Mouse (Mus musculus) kidney, embryonic 15.5 days (tissue): Measurements from ENCODE around the gene Bfsp2. TPM values are rescaled to one million over a fixed set of nuclear protein-coding genes. Genes with fewer than 3 reads are reported as not detected.

Source experiments
- ATAC-seq: fragments of 200-750 bp; cut with Nextera tagmentation; replicated peaks from 2 replicates; pipeline ENCODE4 v1.8.0; 2017; ENCODE audit warnings: moderate TSS enrichment; ENCODE audit not compliant: low FRiP score
- H3K27ac ChIP-seq: fragments of 300-500 bp; sonication (generic); 2 replicates; pipeline ENCODE4 v1.5.1; 2015; ENCODE audit warnings: mild to moderate bottlenecking, inconsistent platforms
- H3K27me3 ChIP-seq: fragments of 300-500 bp; sonication (generic); 2 replicates; pipeline ENCODE4 v1.6.1; 2015; ENCODE audit warnings: inconsistent platforms
- H3K36me3 ChIP-seq: fragments of 300-500 bp; sonication (generic); 2 replicates; pipeline ENCODE4 v1.6.1; 2015; ENCODE audit warnings: inconsistent platforms
- H3K4me1 ChIP-seq: fragments of 300-500 bp; sonication (generic); 2 replicates; pipeline ENCODE4 v1.6.1; 2015; ENCODE audit warnings: inconsistent platforms
- H3K4me2 ChIP-seq: fragments of 300-500 bp; sonication (generic); 2 replicates; pipeline ENCODE4 v1.6.1; 2015; ENCODE audit warnings: moderate library complexity, mild to moderate bottlenecking, inconsistent platforms
- H3K4me3 ChIP-seq: fragments of 300-500 bp; sonication (generic); replicated peaks from 2 replicates; pipeline ENCODE4 v1.5.1; 2015; ENCODE audit warnings: mild to moderate bottlenecking, inconsistent platforms
- H3K9ac ChIP-seq: fragments of 300-500 bp; sonication (generic); 2 replicates; pipeline ENCODE4 v1.6.1; 2015; ENCODE audit warnings: mild to moderate bottlenecking, inconsistent platforms
- H3K9me3 ChIP-seq: fragments of 300-500 bp; sonication (generic); replicated peaks from 2 replicates; pipeline ENCODE4 v1.6.1; 2016; ENCODE audit warnings: inconsistent platforms
- WGBS: fragments of 180-500 bp; shearing (Covaris S2); methylation state at CpG from one replicate; pipeline ENCODE4 v1.1.7; 2015; ENCODE audit warnings: mixed read lengths; 5-methylcytosine and 5-hydroxymethylcytosine counted together
- polyA plus RNA-seq: library from polyadenylated mRNA; unstranded; fragments of >200 nt; fragmentation: Nextera tagmentation; extraction: Ambion mirVana; gene quantifications from 2 replicates; pipeline ENCODE4 v1.2.1, GENCODE M21; 2015

Bfsp2 gene
- polyA plus RNA-seq, 1 experiment from 2014 or later = 0.27 TPM

GRCm38 (mm10) chr9:103444656-103445055 is 35.6 kb downstream of the Bfsp2 start:
- ATAC-seq = no peak
- H3K4me2 ChIP-seq = no peak overlapping the region
- no peak overlapping the region for H3K27ac ChIP-seq
- H3K27me3 ChIP-seq = no peaks in the 10 kb centered on the region
- WGBS = 91% methylated on average over 5 of the region's 5 CpGs
- 0 out of 2 replicates have a peak, but pooled peaks cover 3% of the 10 kb centered on the region for H3K9me3 ChIP-seq
- H3K4me3 ChIP-seq = no peak overlapping the region
- no peak overlapping the region for H3K9ac ChIP-seq
- H3K4me1 ChIP-seq = peaks cover 23% of the 10 kb centered on the region
- no peaks in the 10 kb centered on the region for H3K36me3 ChIP-seq

- Histone ChIP-seq H3K9me3 (0 out of 2 replicates have a peak, but pooled peaks cover 3% of the 10 kb centered on the region), H3K9ac (no peak overlapping the region), H3K27ac (peak overlapping the region; percentile 41), H3K4me3 (0 out of 2 replicates have a peak overlapping the region, but pooled peaks have one; percentile 1), H3K4me1 (peaks cover 17% of the 10 kb centered on the region), H3K27me3 (no peaks in the 10 kb centered on the region), H3K36me3 (no peaks in the 10 kb centered on the region), H3K4me2 (peak overlapping the region; percentile 44)
- 27% methylated on average over 7 of the region's 7 CpGs for whole genome bisulfite sequencing
- ATAC-seq = no peak
Observed at GRCm38 (mm10) chr9:103443824-103444185, 36.4 kb downstream of the Bfsp2 start.

- Histone ChIP-seq H3K4me2 (peak overlapping the region; percentile 44), H3K27me3 (no peaks in the 10 kb centered on the region), H3K27ac (peak overlapping the region; percentile 41), H3K4me1 (peaks cover 17% of the 10 kb centered on the region), H3K9me3 (0 out of 2 replicates have a peak, but pooled peaks cover 3% of the 10 kb centered on the region), H3K9ac (no peak overlapping the region), H3K36me3 (no peaks in the 10 kb centered on the region), H3K4me3 (0 out of 2 replicates have a peak overlapping the region, but pooled peaks have one; percentile 1)
- WGBS = 11% methylated on average over 13 of the region's 13 CpGs
- ATAC-seq = peak; percentile 54; the same call in 1 of the 2 replicates
Observed at GRCm38 (mm10) chr9:103443121-103443823, 36.9 kb downstream of the Bfsp2 start.

GRCm38 (mm10) chr9:103440597-103440996 is 39.6 kb downstream of the Bfsp2 start:
- Histone ChIP-seq H3K9ac (no peak overlapping the region), H3K9me3 (0 out of 2 replicates have a peak, but pooled peaks cover 3% of the 10 kb centered on the region), H3K27ac (no peak overlapping the region), H3K4me1 (peaks cover 17% of the 10 kb centered on the region), H3K27me3 (no peaks in the 10 kb centered on the region), H3K36me3 (no peaks in the 10 kb centered on the region), H3K4me3 (no peak overlapping the region), H3K4me2 (no peak overlapping the region)
- 33% methylated on average over 3 of the region's 3 CpGs for WGBS
- no peak for ATAC-seq

GRCm38 (mm10) chr9:103437104-103437503 is 43.1 kb downstream of the Bfsp2 start:
- H3K36me3 ChIP-seq = no peaks in the 10 kb centered on the region

GRCm38 (mm10) chr9:103434116-103434515 is 46.1 kb downstream of the Bfsp2 start:
- WGBS = 48% methylated on average over 4 of the region's 4 CpGs
- Histone ChIP-seq H3K4me2 (no peak overlapping the region), H3K27me3 (no peaks in the 10 kb centered on the region), H3K4me3 (no peak overlapping the region), H3K9me3 (no peaks in the 10 kb centered on the region), H3K9ac (no peak overlapping the region), H3K4me1 (peaks cover 18% of the 10 kb centered on the region), H3K36me3 (no peaks in the 10 kb centered on the region), H3K27ac (no peak overlapping the region)
- no peak for ATAC-seq

More at GRCm38 (mm10) chr9:103437104-103437503, 43.1 kb downstream of the Bfsp2 start:
- Histone ChIP-seq H3K9me3 (no peaks in the 10 kb centered on the region), H3K9ac (no peak overlapping the region), H3K27me3 (no peaks in the 10 kb centered on the region), H3K4me2 (no peak overlapping the region), H3K4me1 (peaks cover 20% of the 10 kb centered on the region), H3K27ac (no peak overlapping the region), H3K4me3 (no peak overlapping the region)
- ATAC-seq = no peak
- 43% methylated on average over 5 of the region's 5 CpGs for WGBS

- Histone ChIP-seq H3K27me3 (no peaks in the 10 kb centered on the region), H3K4me2 (no peak overlapping the region), H3K4me3 (no peak overlapping the region), H3K9ac (no peak overlapping the region), H3K4me1 (peaks cover 18% of the 10 kb centered on the region), H3K27ac (no peak overlapping the region), H3K36me3 (no peaks in the 10 kb centered on the region), H3K9me3 (no peaks in the 10 kb centered on the region)
- WGBS = 20% methylated on average over 13 of the region's 13 CpGs
- 0 out of 2 replicates have a peak, but pooled peaks have one; percentile 26 for ATAC-seq
Observed at GRCm38 (mm10) chr9:103432122-103432778, 48.0 kb downstream of the Bfsp2 start.

- no peak overlapping the region for H3K27ac ChIP-seq
- H3K9me3 ChIP-seq = no peaks in the 10 kb centered on the region
- WGBS = 87% methylated on average over 1 of the region's 1 CpGs
- no peak overlapping the region for H3K4me2 ChIP-seq
- no peaks in the 10 kb centered on the region for H3K36me3 ChIP-seq
- H3K27me3 ChIP-seq = no peaks in the 10 kb centered on the region
- peaks cover 18% of the 10 kb centered on the region for H3K4me1 ChIP-seq
- no peak overlapping the region for H3K4me3 ChIP-seq
- H3K9ac ChIP-seq = no peak overlapping the region
- no peak for ATAC-seq
Observed at GRCm38 (mm10) chr9:103431718-103432117, 48.5 kb downstream of the Bfsp2 start.

GRCm38 (mm10) chr9:103430431-103431220 is 49.6 kb downstream of the Bfsp2 start:
- no peak overlapping the region for H3K4me3 ChIP-seq
- 74% methylated on average over 13 of the region's 13 CpGs for WGBS
- H3K27me3 ChIP-seq = no peaks in the 10 kb centered on the region
- H3K9ac ChIP-seq = no peak overlapping the region
- H3K9me3 ChIP-seq = no peaks in the 10 kb centered on the region
- no peak overlapping the region for H3K4me2 ChIP-seq
- no peaks in the 10 kb centered on the region for H3K36me3 ChIP-seq
- H3K27ac ChIP-seq = no peak overlapping the region
- peaks cover 18% of the 10 kb centered on the region for H3K4me1 ChIP-seq
- ATAC-seq = no peak

- H3K4me1 ChIP-seq = no peaks in the 10 kb centered on the region
- H3K9me3 ChIP-seq = no peaks in the 10 kb centered on the region
- ATAC-seq = no peak
- H3K36me3 ChIP-seq = no peaks in the 10 kb centered on the region
- no peak overlapping the region for H3K9ac ChIP-seq
- no peak overlapping the region for H3K27ac ChIP-seq
- no peak overlapping the region for H3K4me2 ChIP-seq
- H3K4me3 ChIP-seq = no peak overlapping the region
- H3K27me3 ChIP-seq = no peaks in the 10 kb centered on the region
- WGBS = 84% methylated on average over 11 of the region's 11 CpGs
Observed at GRCm38 (mm10) chr9:103426425-103426824, 53.8 kb downstream of the Bfsp2 start.

GRCm38 (mm10) chr9:103424869-103425268 is 55.4 kb downstream of the Bfsp2 start:
- ATAC-seq = no peak
- Histone ChIP-seq H3K4me2 (no peak overlapping the region), H3K36me3 (no peaks in the 10 kb centered on the region), H3K27me3 (no peaks in the 10 kb centered on the region), H3K4me3 (no peak overlapping the region), H3K4me1 (no peaks in the 10 kb centered on the region), H3K9me3 (no peaks in the 10 kb centered on the region), H3K27ac (no peak overlapping the region), H3K9ac (no peak overlapping the region)
- 68% methylated on average over 11 of the region's 11 CpGs for WGBS

- WGBS = 72% methylated on average over 8 of the region's 8 CpGs
- Histone ChIP-seq H3K9ac (no peak overlapping the region), H3K36me3 (no peaks in the 10 kb centered on the region), H3K4me1 (no peaks in the 10 kb centered on the region), H3K9me3 (no peaks in the 10 kb centered on the region), H3K4me3 (no peak overlapping the region), H3K27me3 (no peaks in the 10 kb centered on the region), H3K4me2 (no peak overlapping the region), H3K27ac (no peak overlapping the region)
- no peak for ATAC-seq
Observed at GRCm38 (mm10) chr9:103423951-103424350, 56.3 kb downstream of the Bfsp2 start.
